In the genomic region with DNA sequence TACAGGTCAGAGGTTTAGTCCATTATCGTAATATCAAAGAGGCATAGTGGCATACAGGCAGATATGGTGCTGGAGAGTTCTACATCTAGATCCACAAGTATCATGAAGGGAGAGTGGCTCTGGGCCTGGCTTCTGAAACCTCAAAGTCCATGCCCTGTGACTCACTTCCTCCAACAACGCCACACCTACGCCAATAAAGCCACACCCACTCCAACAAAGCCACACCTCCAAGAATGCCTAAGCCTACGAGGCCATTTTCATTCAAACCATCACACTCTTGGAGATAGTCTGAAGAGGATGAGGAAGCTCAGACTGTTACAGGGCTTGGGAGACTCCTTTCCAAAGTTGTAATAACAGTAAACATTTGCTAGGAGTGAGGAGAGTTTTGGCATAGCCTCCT, we compare ENCODE assay signal across 16 mouse cellular contexts.
"Had no signal": no experiment of that assay in that cellular context is flagged by ENCODE, and none has a peak within 500 bp of the region (broad histone marks: within the 10 kb centered on the region; RNA-seq: fewer than 3 reads in every experiment).

No protein-coding gene starts in this region.

- H3K4me3 ChIP-seq: kidney, embryonic 15.5 days; left cerebral cortex, adult 2 months; limb, embryonic 10.5 days; liver, embryonic 12.5 days; midbrain, embryonic 13.5 days; neural tube, embryonic 12.5 days had no signal

- H3K9ac ChIP-seq: kidney, embryonic 15.5 days; liver, embryonic 12.5 days; lung, embryonic 14.5 days; midbrain, embryonic 13.5 days; neural tube, embryonic 12.5 days had no signal

- DNase-seq: kidney, adult 2 months; kidney, postnatal 14 days; lung, embryonic 14.5 days; lung, postnatal 10 days; retina, postnatal 1 day; right cerebral cortex, postnatal 4 days; spleen, adult 18-20 months; thymus, adult 2 months; thymus, postnatal 25 days had no signal

- H3K4me1 ChIP-seq: kidney, embryonic 15.5 days; limb, embryonic 10.5 days; midbrain, embryonic 13.5 days; neural tube, embryonic 12.5 days had no signal

- H3K4me2 ChIP-seq: kidney, embryonic 15.5 days; liver, embryonic 12.5 days; lung, embryonic 14.5 days; midbrain, embryonic 13.5 days; neural tube, embryonic 12.5 days had no signal

- H3K27me3 ChIP-seq: kidney, embryonic 15.5 days; liver, embryonic 12.5 days; midbrain, embryonic 13.5 days; neural tube, embryonic 12.5 days had no signal

- H3K27ac ChIP-seq: kidney, embryonic 15.5 days; left cerebral cortex, adult 2 months; limb, embryonic 10.5 days; liver, embryonic 12.5 days; macrophage; midbrain, embryonic 13.5 days; neural tube, embryonic 12.5 days had no signal

- ATAC-seq: liver, embryonic 12.5 days; midbrain, embryonic 13.5 days had no signal

- H3K9me3 ChIP-seq: limb, embryonic 10.5 days; midbrain, embryonic 13.5 days; neural tube, embryonic 12.5 days had no signal

- H3K36me3 ChIP-seq: kidney, embryonic 15.5 days; limb, embryonic 10.5 days; liver, embryonic 12.5 days; midbrain, embryonic 13.5 days; neural tube, embryonic 12.5 days had no signal
